Mouse (Mus musculus) lung, embryonic 14.5 days (tissue): ENCODE measurements around the gene Scfd1. TPM values are rescaled to one million over a fixed set of nuclear protein-coding genes. Genes with fewer than 3 reads are reported as not detected.

Source experiments
- ATAC-seq: fragments of 200-750 bp; cut with Nextera tagmentation; 2 replicates; pipeline ENCODE4 v1.8.0; 2017; ENCODE audit warnings: mild to moderate bottlenecking, moderate TSS enrichment, moderate library complexity; ENCODE audit not compliant: insufficient read depth
- DNase-seq: peaks from one replicate; pipeline ENCODE4 v3.0.0-alpha.2; 2015
- H3K27ac ChIP-seq: fragments of 300-500 bp; sonication (generic); 2 replicates; pipeline ENCODE4 v1.5.1; 2014; ENCODE audit warnings: low read depth, mild to moderate bottlenecking, moderate library complexity
- H3K27me3 ChIP-seq: fragments of 300-500 bp; sonication (generic); 2 replicates; pipeline ENCODE4 v1.6.1; 2014; ENCODE audit warnings: low read length, control low read depth; ENCODE audit not compliant: insufficient read depth
- H3K36me3 ChIP-seq: fragments of 300-500 bp; sonication (generic); 2 replicates; pipeline ENCODE4 v1.6.1; 2014; ENCODE audit warnings: control low read depth; ENCODE audit not compliant: insufficient read depth
- H3K4me1 ChIP-seq: fragments of 300-500 bp; sonication (generic); 2 replicates; pipeline ENCODE4 v1.6.1; 2014; ENCODE audit warnings: antibody characterized with exemption, control low read depth; ENCODE audit not compliant: insufficient read depth
- H3K4me2 ChIP-seq: fragments of 300-500 bp; sonication (generic); 2 replicates; pipeline ENCODE4 v1.6.1; 2014; ENCODE audit warnings: mild to moderate bottlenecking
- H3K4me3 ChIP-seq: fragments of 300-500 bp; sonication (generic); 2 replicates; pipeline ENCODE4 v1.5.1; 2014; ENCODE audit warnings: low read depth, low read length
- H3K9ac ChIP-seq: fragments of 300-500 bp; sonication (generic); 2 replicates; pipeline ENCODE4 v1.6.1; 2014
- H3K9me3 ChIP-seq: fragments of 300-500 bp; sonication (generic); 2 replicates; pipeline ENCODE4 v1.6.1; 2016; ENCODE audit warnings: low read depth, low read length, control low read depth
- CTCF ChIP-seq: IDR thresholded peaks from 2 replicates; pipeline ENCODE4 v1.5.1; 2016; ENCODE audit warnings: antibody characterized with exemption, low read depth
- WGBS: fragments of 180-500 bp; shearing (Covaris S2); extraction: QIAGEN DNeasy Blood & Tissue Kit; methylation state at CpG from one replicate; pipeline ENCODE4 v1.1.7; 2014; 5-methylcytosine and 5-hydroxymethylcytosine counted together
- polyA plus RNA-seq: library from polyadenylated mRNA; unstranded; fragments of >200 nt; fragmentation: Nextera tagmentation; extraction: Ambion mirVana; gene quantifications from 2 replicates; pipeline ENCODE4 v1.2.1, GENCODE M21; 2014

Scfd1 gene
- polyA plus RNA-seq, 1 experiment from 2014 or later, result 81.5 TPM

DNA sequence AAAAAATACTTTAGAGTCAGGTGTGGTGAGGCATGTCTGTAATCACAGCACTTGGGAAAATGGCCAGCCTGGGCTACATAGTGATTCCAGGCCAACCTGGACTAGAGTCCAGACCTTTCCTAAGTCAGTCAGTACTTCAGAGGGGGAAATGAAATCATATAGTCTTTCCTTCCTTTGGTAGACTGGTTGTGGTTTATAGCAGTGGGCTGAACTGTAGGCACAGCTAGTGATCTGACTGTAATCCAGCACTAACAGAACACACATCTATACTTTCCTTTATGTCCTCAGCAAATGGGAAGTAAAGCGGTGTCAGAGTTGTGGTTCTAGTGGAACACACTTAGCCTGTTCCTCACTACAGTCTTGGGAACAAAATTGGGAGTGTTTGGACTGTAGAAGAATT is 14.4 kb upstream of the Scfd1 start:
- DNase-seq, result no peak
- WGBS, result 94% methylated on average over 1 of the region's 1 CpGs
- H3K27ac ChIP-seq, result no peak overlapping the region

DNA sequence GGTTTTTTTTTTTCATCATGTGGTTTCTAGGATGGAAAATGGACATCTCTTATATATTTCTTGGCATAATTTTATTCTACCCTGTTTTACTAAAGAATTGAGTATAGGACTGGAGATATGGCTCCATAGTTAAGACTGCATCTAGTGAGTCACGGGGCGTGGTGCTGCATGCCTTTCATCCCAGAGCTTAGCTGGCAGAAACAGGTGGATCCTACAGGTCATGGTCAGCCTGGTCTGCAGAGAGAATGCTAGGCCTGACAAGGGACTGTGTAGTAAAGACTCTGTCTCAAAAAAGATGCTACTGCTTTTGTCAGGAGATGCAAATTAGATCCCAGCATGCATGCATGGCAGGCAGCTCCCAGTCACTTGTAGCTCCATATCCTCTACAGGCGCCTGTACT is 8.8 kb upstream of the Scfd1 start:
- no peak for ATAC-seq

More for the DNA sequence above, 14.4 kb upstream of the Scfd1 start:
- Histone ChIP-seq H3K27me3 (no peaks in the 10 kb centered on the region), H3K4me3 (no peak overlapping the region), H3K36me3 (peaks cover 86% of the 10 kb centered on the region), H3K9ac (no peak overlapping the region), H3K4me2 (no peak overlapping the region), H3K4me1 (no peaks in the 10 kb centered on the region), H3K9me3 (no peaks in the 10 kb centered on the region)
- no peak for ATAC-seq
- no peak for TF ChIP-seq CTCF

DNA sequence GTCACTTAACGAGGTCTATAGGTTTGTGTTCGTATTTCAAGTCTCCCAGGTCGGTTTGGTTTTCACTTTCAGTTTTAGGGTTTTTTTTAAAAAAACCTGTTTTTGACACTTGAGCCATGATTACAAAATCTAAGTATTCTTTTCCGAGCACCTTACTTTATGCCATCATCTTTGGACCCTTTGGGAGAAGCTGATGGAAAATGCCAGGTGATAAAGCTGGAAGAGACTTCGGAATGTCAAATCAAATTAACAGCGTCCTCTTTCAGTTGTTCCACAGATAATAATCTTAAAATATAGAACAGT is 529 bp downstream of the Scfd1 start:
- Histone ChIP-seq H3K4me3 (peak overlapping the region; percentile 76), H3K27me3 (no peaks in the 10 kb centered on the region), H3K4me2 (peak overlapping the region; percentile 72), H3K9ac (peak overlapping the region; percentile 86), H3K4me1 (no peaks in the 10 kb centered on the region), H3K36me3 (peaks cover 22% of the 10 kb centered on the region), H3K27ac (peak overlapping the region; percentile 84), H3K9me3 (no peaks in the 10 kb centered on the region)
- ATAC-seq, result no peak
- 13% methylated on average over 6 of the region's 6 CpGs for WGBS
- TF ChIP-seq CTCF, result no peak
- no peak for DNase-seq

More for the DNA sequence above, 8.8 kb upstream of the Scfd1 start:
- Histone ChIP-seq H3K9ac (no peak overlapping the region), H3K4me3 (no peak overlapping the region), H3K4me2 (no peak overlapping the region), H3K4me1 (no peaks in the 10 kb centered on the region), H3K36me3 (peaks cover 78% of the 10 kb centered on the region), H3K9me3 (no peaks in the 10 kb centered on the region), H3K27me3 (no peaks in the 10 kb centered on the region), H3K27ac (no peak overlapping the region)
- DNase-seq, result no peak
- WGBS, result 89% methylated on average over 3 of the region's 3 CpGs
- TF ChIP-seq CTCF, result no peak

DNA sequence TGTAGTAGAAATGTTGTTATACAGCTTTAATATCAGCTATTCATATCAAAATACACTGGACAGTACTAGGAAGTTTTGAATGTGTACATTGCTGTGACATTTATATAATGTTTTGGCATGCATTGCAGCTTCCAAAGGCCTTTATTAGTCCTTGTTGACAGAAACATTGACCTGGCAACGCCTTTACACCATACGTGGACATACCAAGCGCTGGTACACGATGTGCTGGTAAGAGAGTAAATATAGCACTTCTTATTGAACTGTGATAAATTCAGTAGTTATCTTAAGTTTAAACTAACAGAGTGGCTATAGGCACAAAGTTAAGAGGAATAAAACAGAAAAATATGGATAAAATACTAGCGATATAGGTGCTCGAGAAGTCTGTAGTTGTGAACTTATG is 22.6 kb downstream of the Scfd1 start:
- Histone ChIP-seq H3K27me3 (no peaks in the 10 kb centered on the region), H3K9ac (no peak overlapping the region), H3K4me1 (no peaks in the 10 kb centered on the region), H3K27ac (no peak overlapping the region), H3K4me2 (no peak overlapping the region), H3K36me3 (peaks cover 74% of the 10 kb centered on the region), H3K9me3 (no peaks in the 10 kb centered on the region), H3K4me3 (no peak overlapping the region)
- WGBS, result 90% methylated on average over 6 of the region's 6 CpGs
- no peak for ATAC-seq
- no peak for DNase-seq
- no peak for TF ChIP-seq CTCF

DNA sequence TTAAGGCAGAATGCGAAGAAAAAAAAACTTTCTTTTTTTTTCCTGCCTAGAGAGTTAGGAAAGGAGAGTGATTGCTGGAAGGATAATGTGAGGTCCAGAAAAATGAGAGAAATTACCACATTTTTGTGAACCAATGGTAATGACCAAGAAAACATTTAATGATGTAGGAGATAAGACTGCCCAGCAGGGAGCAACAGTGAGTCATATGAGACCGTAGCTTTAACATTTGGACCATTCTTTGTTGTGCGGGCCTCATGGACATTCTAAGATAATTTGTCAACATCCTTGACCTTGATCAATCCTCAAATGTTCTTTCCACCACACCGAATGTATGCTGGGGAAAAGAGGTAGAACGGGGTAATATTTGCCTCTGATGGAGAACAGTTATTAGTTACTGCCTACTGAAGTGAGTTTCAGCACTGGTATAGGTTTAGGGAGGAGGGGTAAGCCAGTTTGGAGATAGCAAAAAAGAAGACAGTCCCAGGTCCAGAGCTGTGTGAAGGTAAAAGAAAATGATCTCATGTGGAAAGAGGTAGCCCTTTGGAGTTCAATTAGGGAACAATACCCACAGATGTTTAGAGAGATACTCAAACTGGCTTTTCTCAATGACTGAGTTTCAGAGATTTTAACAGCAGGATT is 24.9 kb downstream of the Scfd1 start:
- Histone ChIP-seq H3K9ac (no peak overlapping the region), H3K4me2 (no peak overlapping the region), H3K4me3 (no peak overlapping the region), H3K9me3 (no peaks in the 10 kb centered on the region), H3K27me3 (no peaks in the 10 kb centered on the region), H3K4me1 (no peaks in the 10 kb centered on the region), H3K36me3 (peaks cover 66% of the 10 kb centered on the region), H3K27ac (no peak overlapping the region)
- WGBS, result 63% methylated on average over 5 of the region's 5 CpGs
- TF ChIP-seq CTCF, result peak; percentile 56
- peak; percentile 75 for DNase-seq
- ATAC-seq, result no peak; the same call in 1 of the 2 replicates

DNA sequence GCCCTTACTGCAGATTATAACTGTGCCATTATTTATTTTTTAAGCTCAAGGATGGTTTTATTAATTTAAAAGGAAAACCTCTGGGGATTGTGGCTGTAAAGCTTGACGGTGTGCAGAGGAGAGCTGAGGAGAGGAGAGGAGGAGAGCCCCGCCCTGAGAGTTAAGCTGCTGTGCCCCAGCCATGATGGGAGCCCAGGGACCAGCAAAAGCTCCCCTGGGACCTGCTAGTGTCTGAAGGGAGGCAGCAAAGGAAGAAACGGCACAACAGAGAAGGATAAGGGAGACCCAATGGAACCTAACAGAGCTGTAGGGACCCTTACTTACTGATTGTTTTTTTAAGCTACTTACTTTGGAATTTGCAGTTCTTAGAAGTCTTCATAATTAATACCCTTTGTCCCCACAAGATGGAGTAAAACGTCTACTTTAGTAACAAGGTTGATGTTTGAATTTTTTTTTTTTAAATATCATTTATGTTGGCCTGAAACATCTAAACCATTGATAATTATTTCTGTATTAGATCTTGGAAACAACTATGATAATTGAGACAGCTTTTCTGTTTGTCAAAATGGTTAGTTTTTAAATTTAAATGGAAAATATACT is 26.8 kb downstream of the Scfd1 start:
- ATAC-seq, result no peak
- no peak overlapping the region for H3K4me3 ChIP-seq
- no peak overlapping the region for H3K9ac ChIP-seq
- no peak overlapping the region for H3K27ac ChIP-seq
- peaks cover 62% of the 10 kb centered on the region for H3K36me3 ChIP-seq
- 57% methylated on average over 4 of the region's 4 CpGs for WGBS
- no peaks in the 10 kb centered on the region for H3K4me1 ChIP-seq
- H3K4me2 ChIP-seq, result no peak overlapping the region
- no peaks in the 10 kb centered on the region for H3K9me3 ChIP-seq
- H3K27me3 ChIP-seq, result no peaks in the 10 kb centered on the region
- TF ChIP-seq CTCF, result 0 out of 2 replicates have a peak, but pooled peaks have one; percentile 26
- peak; percentile 48 for DNase-seq

DNA sequence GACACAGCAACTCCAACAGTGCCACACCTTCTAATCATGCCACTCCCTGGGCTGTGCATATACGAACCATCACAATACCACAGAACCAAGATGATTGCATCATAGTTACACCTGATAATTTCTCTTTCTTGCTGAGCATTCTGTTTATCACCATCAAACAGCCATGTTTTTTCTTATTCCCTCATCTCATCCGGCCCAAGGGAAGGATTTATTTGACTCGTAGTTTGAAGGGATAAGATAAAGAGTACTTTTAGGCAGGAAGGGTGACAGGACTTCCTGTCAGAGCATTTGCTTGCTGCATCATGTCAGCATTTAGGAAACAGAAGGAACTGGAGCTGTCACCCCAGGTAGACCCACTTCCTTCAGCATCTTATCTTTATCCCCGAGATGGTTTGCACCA is 34.1 kb downstream of the Scfd1 start:
- ATAC-seq, result no peak
- Histone ChIP-seq H3K9ac (no peak overlapping the region), H3K9me3 (no peaks in the 10 kb centered on the region), H3K4me3 (no peak overlapping the region), H3K4me1 (no peaks in the 10 kb centered on the region), H3K4me2 (no peak overlapping the region), H3K27me3 (no peaks in the 10 kb centered on the region), H3K27ac (no peak overlapping the region), H3K36me3 (peaks cover 44% of the 10 kb centered on the region)
- WGBS, result 74% methylated on average over 4 of the region's 4 CpGs
- no peak for TF ChIP-seq CTCF
- no peak for DNase-seq
